ENCODE assay signal across 8 mouse cellular contexts in the genomic region with DNA sequence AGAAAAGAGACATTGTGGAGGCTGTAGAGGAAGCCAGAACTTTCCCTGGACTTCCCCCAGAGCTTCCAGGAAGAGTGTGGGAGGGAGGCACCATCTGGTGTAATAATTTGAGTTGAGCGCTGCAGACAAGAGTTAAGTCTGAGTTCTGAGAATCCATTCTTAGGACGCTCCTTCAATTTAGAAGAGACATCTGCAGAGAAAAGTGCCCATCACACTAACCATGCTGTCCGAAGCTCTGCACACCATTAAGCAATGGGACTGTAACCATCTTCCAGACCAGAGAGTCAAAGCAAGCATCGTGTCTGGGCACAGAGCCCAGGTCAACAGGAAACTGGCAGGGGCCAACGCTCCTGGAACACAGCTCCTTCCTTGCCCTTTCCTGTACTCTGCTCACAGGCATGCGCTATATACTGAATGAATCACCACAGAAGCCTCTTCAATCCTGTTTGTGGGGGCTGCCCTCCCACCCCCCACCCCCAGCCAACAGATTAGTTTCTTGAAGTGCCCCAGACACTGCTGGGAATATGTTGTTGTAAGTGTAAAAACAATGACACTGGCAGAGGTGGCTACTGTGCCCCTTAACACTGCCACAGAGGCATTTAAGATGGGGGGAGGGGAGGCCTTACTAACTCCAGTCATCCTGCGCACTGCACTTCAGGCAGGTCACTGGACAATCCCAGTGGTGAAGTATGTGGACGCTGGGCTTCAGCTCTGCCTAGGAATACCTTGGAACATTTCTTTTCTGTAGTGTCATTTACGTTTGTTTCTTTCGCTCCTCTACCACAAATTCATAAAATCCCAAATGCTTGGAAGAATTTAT.
DNase-seq lines count a peak whose midpoint lies in the region; ATAC-seq lines count a peak whose summit lies in the region.

No protein-coding gene starts in this region.

- no peaks in the 10 kb centered on the region for H3K9me3 ChIP-seq in limb, embryonic 15.5 days

- H3K4me2 ChIP-seq in limb, embryonic 15.5 days: 0 out of 2 replicates have a peak overlapping the region, but pooled peaks have one; percentile 8

- no peak overlapping the region for H3K4me3 ChIP-seq in limb, embryonic 15.5 days

- H3K36me3 ChIP-seq in limb, embryonic 15.5 days: peaks cover 21% of the 10 kb centered on the region

- WGBS in limb, embryonic 15.5 days: 47% methylated on average over 10 of the region's 10 CpGs

- H3K27me3 ChIP-seq in limb, embryonic 15.5 days: no peaks in the 10 kb centered on the region

- peaks cover 15% of the 10 kb centered on the region for H3K4me1 ChIP-seq in limb, embryonic 15.5 days

- DNase-seq in right cerebral cortex, adult 18-20 months: peak; percentile 67
- no peak for DNase-seq in right cerebral cortex, postnatal 4 days
- DNase-seq in cerebellum, adult 8-10 months: peak; percentile 90
- peak; percentile 78 for DNase-seq in kidney, adult 9 months
- peak; percentile 52 to 67 for DNase-seq in right cerebral cortex, adult 2 months (ENCODE audit: low spot score in 2 of 2)

- no peak overlapping the region for H3K9ac ChIP-seq in limb, embryonic 15.5 days

- peak overlapping the region; percentile 77 for H3K27ac ChIP-seq in limb, embryonic 15.5 days

- peak; percentile 46 for ATAC-seq in granulocyte monocyte progenitor cell, adult 5-6 weeks (replicated peaks; ENCODE audit: poor library complexity, severe bottlenecking)
- ATAC-seq in limb, embryonic 15.5 days (ENCODE audit: insufficient number of reproducible peaks, low FRiP score, low TSS enrichment, low read depth): peak; percentile 76; the same call in 1 of the 2 replicates
- no peak for ATAC-seq in megakaryocyte-erythroid progenitor cell, adult 5-6 weeks (replicated peaks; ENCODE audit: low FRiP score, low TSS enrichment, poor library complexity, severe bottlenecking)
